Mouse (Mus musculus) neural tube, embryonic 14.5 days (tissue): ENCODE measurements around the gene Ubqln1. TPM values are rescaled to one million over a fixed set of nuclear protein-coding genes. Genes with fewer than 3 reads are reported as not detected.
A peak's percentile ranks its signal among the peaks of the same experiment; 100 is the strongest.

ENCODE experiments used
- ATAC-seq: fragments of 200-750 bp; cut with Nextera tagmentation; 2 replicates; pipeline ENCODE4 v1.8.0; 2017; ENCODE audit warnings: low read depth, mild to moderate bottlenecking, moderate TSS enrichment, moderate library complexity
- H3K27ac ChIP-seq: fragments of 300-500 bp; sonication (generic); 2 replicates; pipeline ENCODE4 v1.5.1; 2014; ENCODE audit warnings: low read depth, mild to moderate bottlenecking, control low read depth, low read length, moderate library complexity, mixed read lengths
- H3K27me3 ChIP-seq: fragments of 300-500 bp; sonication (generic); 2 replicates; pipeline ENCODE4 v1.6.1; 2014; ENCODE audit warnings: low read length; ENCODE audit not compliant: control insufficient read depth, insufficient read depth
- H3K36me3 ChIP-seq: fragments of 300-500 bp; sonication (generic); 2 replicates; pipeline ENCODE4 v1.6.1; 2014; ENCODE audit warnings: low read length, mixed read lengths; ENCODE audit not compliant: control insufficient read depth, insufficient read depth
- H3K4me1 ChIP-seq: fragments of 300-500 bp; sonication (generic); 2 replicates; pipeline ENCODE4 v1.6.1; 2014; ENCODE audit warnings: low read length; ENCODE audit not compliant: control insufficient read depth, insufficient read depth
- H3K4me2 ChIP-seq: fragments of 300-500 bp; sonication (generic); 2 replicates; pipeline ENCODE4 v1.6.1; 2014; ENCODE audit warnings: mild to moderate bottlenecking, low read depth, low read length, control low read depth
- H3K4me3 ChIP-seq: fragments of 300-500 bp; sonication (generic); 2 replicates; pipeline ENCODE4 v1.5.1; 2014; ENCODE audit warnings: low read depth, low read length, control low read depth, mixed read lengths
- H3K9ac ChIP-seq: fragments of 300-500 bp; sonication (generic); replicated peaks from 2 replicates; pipeline ENCODE4 v1.6.1; 2014; ENCODE audit warnings: low read depth, mild to moderate bottlenecking, control low read depth, low read length, mixed read lengths
- H3K9me3 ChIP-seq: fragments of 300-500 bp; sonication (generic); 2 replicates; pipeline ENCODE4 v1.6.1; 2016; ENCODE audit warnings: low read length; ENCODE audit not compliant: control insufficient read depth
- WGBS: fragments of 180-500 bp; shearing (Covaris S2); extraction: QIAGEN DNeasy Blood & Tissue Kit; methylation state at CpG from one replicate; pipeline ENCODE4 v1.1.7; 2014; 5-methylcytosine and 5-hydroxymethylcytosine counted together
- polyA plus RNA-seq: library from polyadenylated mRNA; unstranded; fragments of >200 nt; fragmentation: Nextera tagmentation; extraction: Ambion mirVana; gene quantifications from 2 replicates; pipeline ENCODE4 v1.2.1, GENCODE M21; 2014

Gene Ubqln1
- polyA plus RNA-seq, 1 experiment from 2014 or later: 108 TPM

- H3K36me3 ChIP-seq: peaks cover 17% of the 10 kb centered on the region
- no peaks in the 10 kb centered on the region for H3K9me3 ChIP-seq
- H3K27ac ChIP-seq: no peak overlapping the region
- WGBS: 88% methylated on average over 9 of the region's 9 CpGs
- H3K27me3 ChIP-seq: no peaks in the 10 kb centered on the region
- H3K4me3 ChIP-seq: no peak overlapping the region
- ATAC-seq: no peak
- no peak overlapping the region for H3K9ac ChIP-seq
- H3K4me1 ChIP-seq: no peaks in the 10 kb centered on the region
- H3K4me2 ChIP-seq: no peak overlapping the region
These were observed 37.8 kb downstream of the Ubqln1 start for GRCm38 (mm10) chr13:58177511-58178208.

GRCm38 (mm10) chr13:58176105-58176504, 39.3 kb downstream of the Ubqln1 start:
- WGBS: 74% methylated on average over 3 of the region's 3 CpGs
- Histone ChIP-seq H3K9ac (no peak overlapping the region), H3K4me1 (no peaks in the 10 kb centered on the region), H3K4me2 (no peak overlapping the region), H3K4me3 (no peak overlapping the region), H3K36me3 (peaks cover 11% of the 10 kb centered on the region; the same call in 1 of the 2 replicates), H3K27me3 (no peaks in the 10 kb centered on the region), H3K27ac (no peak overlapping the region), H3K9me3 (no peaks in the 10 kb centered on the region)
- ATAC-seq: no peak

- Histone ChIP-seq H3K27ac (no peak overlapping the region), H3K4me2 (no peak overlapping the region), H3K9me3 (no peaks in the 10 kb centered on the region), H3K9ac (no peak overlapping the region), H3K4me3 (no peak overlapping the region), H3K27me3 (no peaks in the 10 kb centered on the region), H3K4me1 (no peaks in the 10 kb centered on the region), H3K36me3 (peaks cover 4% of the 10 kb centered on the region; the same call in 1 of the 2 replicates)
- ATAC-seq: no peak
These were observed 47.3 kb downstream of the Ubqln1 start for GRCm38 (mm10) chr13:58168119-58168518.

- H3K36me3 ChIP-seq: peaks cover 20% of the 10 kb centered on the region
- no peak overlapping the region for H3K4me2 ChIP-seq
- 96% methylated on average over 12 of the region's 12 CpGs for WGBS
- H3K4me3 ChIP-seq: no peak overlapping the region
- H3K27ac ChIP-seq: no peak overlapping the region
- no peak for ATAC-seq
- H3K27me3 ChIP-seq: no peaks in the 10 kb centered on the region
- no peak overlapping the region for H3K9ac ChIP-seq
- no peaks in the 10 kb centered on the region for H3K9me3 ChIP-seq
- no peaks in the 10 kb centered on the region for H3K4me1 ChIP-seq
These were observed 52.1 kb downstream of the Ubqln1 start for GRCm38 (mm10) chr13:58163343-58163742.

GRCm38 (mm10) chr13:58160761-58161160, 54.7 kb downstream of the Ubqln1 start:
- no peaks in the 10 kb centered on the region for H3K27me3 ChIP-seq
- no peak for ATAC-seq
- H3K4me2 ChIP-seq: no peak overlapping the region
- WGBS: 96% methylated on average over 15 of the region's 15 CpGs
- no peak overlapping the region for H3K27ac ChIP-seq
- H3K36me3 ChIP-seq: peaks cover 20% of the 10 kb centered on the region
- no peak overlapping the region for H3K4me3 ChIP-seq
- no peak overlapping the region for H3K9ac ChIP-seq
- 0 out of 2 replicates have a peak, but pooled peaks cover 3% of the 10 kb centered on the region for H3K4me1 ChIP-seq
- H3K9me3 ChIP-seq: no peaks in the 10 kb centered on the region

- Histone ChIP-seq H3K27ac (peak overlapping the region; percentile 67; the same call in 1 of the 2 replicates), H3K4me3 (peak overlapping the region; percentile 82), H3K9me3 (no peaks in the 10 kb centered on the region), H3K4me2 (peak overlapping the region; percentile 92), H3K36me3 (peaks cover 15% of the 10 kb centered on the region), H3K4me1 (0 out of 2 replicates have a peak, but pooled peaks cover 3% of the 10 kb centered on the region), H3K27me3 (no peaks in the 10 kb centered on the region), H3K9ac (peak overlapping the region; percentile 88; the same call in 1 of the 2 replicates)
- peak; percentile 67; the same call in 1 of the 2 replicates for ATAC-seq
- 8% methylated on average over 16 of the region's 16 CpGs for WGBS
These were observed 57.1 kb downstream of the Ubqln1 start for GRCm38 (mm10) chr13:58158099-58158912.

- Histone ChIP-seq H3K27ac (peak within 1 kb of the TSS; percentile 67), H3K4me2 (peak within 1 kb of the TSS; percentile 92), H3K4me3 (peak within 1 kb of the TSS; percentile 82), H3K27me3 (no peaks in the 10 kb centered on the region), H3K36me3 (peaks cover 15% of the 10 kb centered on the region), H3K9ac (peak within 1 kb of the TSS; percentile 88), H3K9me3 (no peaks in the 10 kb centered on the region), H3K4me1 (0 out of 2 replicates have a peak, but pooled peaks cover 3% of the 10 kb centered on the region)
- ATAC-seq: peak; percentile 90
- WGBS: under 1% methylated on average over 30 of the region's 30 CpGs
These were observed 57.9 kb downstream of the Ubqln1 start, which contains the start of gene Idnk for GRCm38 (mm10) chr13:58157447-58158098. TSS of gene Idnk (plus strand) at chr13:58157649.

- H3K4me2 ChIP-seq: peak overlapping the region; percentile 92
These were observed 58.4 kb downstream of the Ubqln1 start for GRCm38 (mm10) chr13:58157036-58157435.

More at GRCm38 (mm10) chr13:58157036-58157435, 58.4 kb downstream of the Ubqln1 start:
- Histone ChIP-seq H3K36me3 (peaks cover 15% of the 10 kb centered on the region), H3K27me3 (no peaks in the 10 kb centered on the region), H3K9ac (peak overlapping the region; percentile 88), H3K9me3 (no peaks in the 10 kb centered on the region), H3K4me3 (peak overlapping the region; percentile 82), H3K27ac (peak overlapping the region; percentile 67), H3K4me1 (0 out of 2 replicates have a peak, but pooled peaks cover 3% of the 10 kb centered on the region)
- no peak for ATAC-seq
- 20% methylated on average over 8 of the region's 8 CpGs for WGBS
